Mouse (Mus musculus): ENCODE results near the gene Stmnd1. TPM values are rescaled to one million over a fixed set of nuclear protein-coding genes. Genes with fewer than 3 reads are reported as not detected.

Gene Stmnd1
- polyA plus RNA-seq, 2 experiments: 0.74 to 1.3 TPM

DNA sequence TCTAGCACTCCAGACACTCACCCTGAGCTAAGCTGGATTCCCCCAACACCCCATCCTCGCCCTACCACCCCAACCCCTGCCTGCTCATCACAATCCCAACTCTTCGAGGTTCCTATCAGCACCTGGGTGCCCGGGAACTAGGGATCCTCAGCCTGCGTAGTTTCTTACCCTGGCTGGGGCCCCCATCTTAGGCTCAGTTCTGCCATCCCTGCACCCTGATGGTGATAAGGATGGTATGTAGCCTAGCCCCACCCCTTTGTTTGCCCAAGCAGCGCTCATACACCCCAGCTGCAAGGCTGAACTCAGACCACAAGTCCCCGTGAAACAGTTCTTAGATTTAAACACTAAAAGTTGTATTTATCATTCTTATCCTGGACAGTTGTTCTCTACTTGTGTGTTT is 17.9 kb upstream of the Stmnd1 start:
- H3K27me3 ChIP-seq (ENCODE audit: control insufficient read depth, insufficient read depth, low read length): no peaks in the 10 kb centered on the region

DNA sequence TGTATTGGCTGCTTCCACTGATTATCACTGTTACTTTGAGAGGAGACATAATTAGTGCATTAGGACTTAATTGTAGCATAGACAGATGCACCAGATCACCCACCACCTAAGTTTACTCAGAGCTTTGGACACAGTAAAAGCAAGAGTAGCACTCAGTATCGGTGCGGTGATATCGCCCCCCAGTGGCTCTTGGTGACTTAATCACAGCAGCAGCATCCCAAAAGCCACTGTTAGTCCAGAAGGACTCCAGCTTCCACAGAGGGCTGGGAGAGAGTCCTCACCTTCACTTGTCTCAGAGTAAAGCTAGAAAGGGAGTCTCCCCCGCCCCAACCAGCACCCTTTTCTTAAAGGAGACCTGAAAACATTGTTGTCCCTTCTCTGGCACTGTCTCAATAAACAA is 15.7 kb upstream of the Stmnd1 start:
- TF ChIP-seq POLR2A (IDR thresholded peaks at IDR 0.05; ENCODE audit: borderline replicate concordance, extremely low read depth, insufficient read depth, insufficient read length): no peak
- Histone ChIP-seq H3K4me1 (ENCODE audit: control insufficient read depth, insufficient read depth, low read length) (no peaks in the 10 kb centered on the region), H3K36me3 (ENCODE audit: control insufficient read depth, insufficient read depth, low read length) (no peaks in the 10 kb centered on the region), H3K27ac (replicated peaks; ENCODE audit: low read depth, low read length) (no peak overlapping the region), H3K4me2 (replicated peaks; ENCODE audit: low read depth, low read length, severe bottlenecking) (no peak overlapping the region), H3K9ac (ENCODE audit: low read depth, low read length, severe bottlenecking) (no peak overlapping the region), H3K27me3 (ENCODE audit: control insufficient read depth, insufficient read depth, low read length) (no peaks in the 10 kb centered on the region), H3K9me3 (ENCODE audit: control insufficient read depth, low read length) (no peaks in the 10 kb centered on the region), H3K4me3 (replicated peaks; ENCODE audit: low read length) (no peak overlapping the region)
- ATAC-seq (ENCODE audit: low FRiP score, low read depth) (no peak), DNase-seq (ENCODE audit: low spot score) (peak; percentile 87)
- WGBS: 2% methylated on average over 4 of the region's 4 CpGs

More for the DNA sequence above, 17.9 kb upstream of the Stmnd1 start:
- Histone ChIP-seq H3K4me3 (replicated peaks; ENCODE audit: low read length) (no peak overlapping the region), H3K36me3 (ENCODE audit: control insufficient read depth, insufficient read depth, low read length) (no peaks in the 10 kb centered on the region), H3K27ac (replicated peaks; ENCODE audit: low read depth, low read length) (no peak overlapping the region), H3K4me2 (replicated peaks; ENCODE audit: low read depth, low read length, severe bottlenecking) (no peak overlapping the region), H3K9me3 (ENCODE audit: control insufficient read depth, low read length) (no peaks in the 10 kb centered on the region), H3K9ac (ENCODE audit: low read depth, low read length, severe bottlenecking) (no peak overlapping the region), H3K4me1 (ENCODE audit: control insufficient read depth, insufficient read depth, low read length) (no peaks in the 10 kb centered on the region; the same call in 1 of the 2 replicates)
- no peak for TF ChIP-seq POLR2A (IDR thresholded peaks at IDR 0.05; ENCODE audit: borderline replicate concordance, extremely low read depth, insufficient read depth, insufficient read length)
- WGBS: 86% methylated on average over 6 of the region's 6 CpGs
- no peak for ATAC-seq (ENCODE audit: low FRiP score, low read depth)
- DNase-seq (ENCODE audit: low spot score): no peak

DNA sequence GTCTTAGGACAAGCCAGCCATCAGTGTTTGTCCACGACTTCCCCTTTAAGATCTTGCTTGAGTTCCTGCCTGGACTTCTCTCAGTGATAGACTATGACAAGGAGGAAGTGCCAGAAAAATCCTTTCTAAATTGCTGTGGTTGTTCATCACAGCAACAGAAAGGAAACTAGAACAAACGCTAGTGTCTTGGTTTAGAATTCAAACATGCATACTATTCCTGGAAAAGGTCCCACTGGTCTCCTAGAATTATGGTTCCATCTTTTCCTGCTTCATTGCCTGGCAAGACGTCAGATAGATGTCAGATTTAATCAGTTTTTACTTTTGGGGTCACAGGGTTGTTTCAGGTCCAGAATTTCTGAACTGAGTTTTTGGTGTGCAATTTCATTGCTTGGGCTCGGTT is 14.0 kb upstream of the Stmnd1 start:
- H3K27me3 ChIP-seq (ENCODE audit: control insufficient read depth, insufficient read depth, low read length): no peaks in the 10 kb centered on the region
- no peaks in the 10 kb centered on the region for H3K4me1 ChIP-seq (ENCODE audit: control insufficient read depth, insufficient read depth, low read length)
- H3K9ac ChIP-seq (ENCODE audit: low read depth, low read length, severe bottlenecking): no peak overlapping the region
- ATAC-seq (ENCODE audit: low FRiP score, low read depth) (no peak), DNase-seq (ENCODE audit: low spot score) (no peak)
- no peak overlapping the region for H3K4me2 ChIP-seq (replicated peaks; ENCODE audit: low read depth, low read length, severe bottlenecking)
- H3K4me3 ChIP-seq (replicated peaks; ENCODE audit: low read length): no peak overlapping the region
- H3K27ac ChIP-seq (replicated peaks; ENCODE audit: low read depth, low read length): no peak overlapping the region
- WGBS: 66% methylated on average over 4 of the region's 4 CpGs
- no peaks in the 10 kb centered on the region for H3K9me3 ChIP-seq (ENCODE audit: control insufficient read depth, low read length)
- TF ChIP-seq POLR2A (IDR thresholded peaks at IDR 0.05; ENCODE audit: borderline replicate concordance, extremely low read depth, insufficient read depth, insufficient read length): no peak
- H3K36me3 ChIP-seq (ENCODE audit: control insufficient read depth, insufficient read depth, low read length): no peaks in the 10 kb centered on the region

DNA sequence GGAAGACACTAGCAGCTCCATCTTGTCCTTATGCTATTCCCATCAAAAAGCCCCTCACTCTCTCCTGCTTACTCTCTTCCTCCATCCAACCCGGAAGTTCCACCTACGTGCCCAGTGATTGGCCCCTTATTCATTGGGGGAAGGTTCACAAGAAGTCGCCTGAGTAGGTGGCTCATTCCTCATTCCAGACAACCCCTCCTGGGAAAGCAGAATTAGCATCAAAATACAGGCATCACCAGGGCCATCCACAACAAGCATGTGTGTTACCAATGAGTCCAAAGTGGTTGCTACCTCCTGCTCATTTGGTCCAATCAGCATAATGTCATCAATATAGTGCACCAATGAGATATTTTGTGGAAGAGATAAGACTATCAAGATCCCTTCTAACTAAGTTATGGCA is 12.3 kb upstream of the Stmnd1 start:
- Histone ChIP-seq H3K9me3 (ENCODE audit: control insufficient read depth, low read length) (no peaks in the 10 kb centered on the region), H3K36me3 (ENCODE audit: control insufficient read depth, insufficient read depth, low read length) (no peaks in the 10 kb centered on the region), H3K27ac (replicated peaks; ENCODE audit: low read depth, low read length) (no peak overlapping the region), H3K9ac (ENCODE audit: low read depth, low read length, severe bottlenecking) (no peak overlapping the region), H3K4me1 (ENCODE audit: control insufficient read depth, insufficient read depth, low read length) (no peaks in the 10 kb centered on the region), H3K4me2 (replicated peaks; ENCODE audit: low read depth, low read length, severe bottlenecking) (no peak overlapping the region), H3K27me3 (ENCODE audit: control insufficient read depth, insufficient read depth, low read length) (no peaks in the 10 kb centered on the region), H3K4me3 (replicated peaks; ENCODE audit: low read length) (no peak overlapping the region)
- ATAC-seq (ENCODE audit: low FRiP score, low read depth) (no peak), DNase-seq (ENCODE audit: low spot score) (no peak)
- 62% methylated on average over 3 of the region's 3 CpGs for WGBS
- TF ChIP-seq POLR2A (IDR thresholded peaks at IDR 0.05; ENCODE audit: borderline replicate concordance, extremely low read depth, insufficient read depth, insufficient read length): no peak

DNA sequence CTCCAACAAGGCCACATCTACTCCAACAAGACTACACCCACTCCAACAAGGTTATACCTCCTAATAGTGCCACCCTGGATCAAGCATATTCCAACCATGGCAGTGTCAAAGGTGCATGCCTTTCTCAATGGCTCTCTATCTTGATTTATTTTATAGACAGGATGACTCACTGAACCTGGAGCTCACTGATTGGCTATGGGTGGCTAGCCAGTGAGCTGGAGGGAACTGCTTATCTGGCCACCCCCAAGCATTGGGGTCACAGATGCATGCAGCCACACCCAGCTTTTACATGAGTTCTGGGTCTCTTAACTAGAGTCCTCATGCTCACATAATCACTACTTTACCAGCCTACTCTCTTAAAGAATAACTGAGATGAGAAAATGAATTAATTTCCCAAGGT is 5.7 kb upstream of the Stmnd1 start:
- Histone ChIP-seq H3K27me3 (ENCODE audit: control insufficient read depth, insufficient read depth, low read length) (no peaks in the 10 kb centered on the region), H3K4me2 (replicated peaks; ENCODE audit: low read depth, low read length, severe bottlenecking) (no peak overlapping the region), H3K36me3 (ENCODE audit: control insufficient read depth, insufficient read depth, low read length) (no peaks in the 10 kb centered on the region), H3K4me3 (replicated peaks; ENCODE audit: low read length) (no peak overlapping the region), H3K27ac (replicated peaks; ENCODE audit: low read depth, low read length) (no peak overlapping the region), H3K9ac (ENCODE audit: low read depth, low read length, severe bottlenecking) (no peak overlapping the region), H3K4me1 (ENCODE audit: control insufficient read depth, insufficient read depth, low read length) (peaks cover 11% of the 10 kb centered on the region), H3K9me3 (ENCODE audit: control insufficient read depth, low read length) (no peaks in the 10 kb centered on the region)
- DNase-seq (ENCODE audit: low spot score): no peak
- TF ChIP-seq POLR2A (IDR thresholded peaks at IDR 0.05; ENCODE audit: borderline replicate concordance, extremely low read depth, insufficient read depth, insufficient read length): no peak
- no peak for ATAC-seq (ENCODE audit: low FRiP score, low read depth)

DNA sequence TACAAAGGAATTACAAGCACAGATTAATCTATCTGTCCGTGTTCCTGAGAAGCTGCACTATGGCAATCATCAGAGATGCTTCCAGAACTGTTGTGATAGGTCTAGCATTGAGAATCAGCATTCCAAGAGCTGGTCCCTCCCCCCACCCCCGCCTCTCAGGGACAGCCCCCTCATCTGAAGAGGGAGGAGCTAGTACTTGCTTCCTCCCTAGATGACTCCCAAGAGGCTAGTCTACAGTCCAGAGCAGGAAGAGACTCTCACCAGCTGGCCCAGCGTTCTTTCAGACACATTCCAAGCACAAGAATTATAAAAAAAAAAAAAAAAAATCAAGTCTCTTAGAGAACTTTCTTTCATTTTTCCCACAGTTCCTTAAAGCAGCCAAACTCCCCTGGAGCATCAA is 5.2 kb upstream of the Stmnd1 start:
- ATAC-seq (ENCODE audit: low FRiP score, low read depth) (peak; percentile 74; the same call in 1 of the 2 replicates), DNase-seq (ENCODE audit: low spot score) (peak; percentile 68)
- no peak overlapping the region; the same call in 1 of the 2 replicates for H3K4me2 ChIP-seq (replicated peaks; ENCODE audit: low read depth, low read length, severe bottlenecking)
- 32% methylated on average over 3 of the region's 3 CpGs for WGBS
- H3K4me3 ChIP-seq (replicated peaks; ENCODE audit: low read length): no peak overlapping the region
- H3K9ac ChIP-seq (ENCODE audit: low read depth, low read length, severe bottlenecking): no peak overlapping the region
- no peak for TF ChIP-seq POLR2A (IDR thresholded peaks at IDR 0.05; ENCODE audit: borderline replicate concordance, extremely low read depth, insufficient read depth, insufficient read length)
- H3K27ac ChIP-seq (replicated peaks; ENCODE audit: low read depth, low read length): peak overlapping the region; percentile 43; the same call in 1 of the 2 replicates
- H3K4me1 ChIP-seq (ENCODE audit: control insufficient read depth, insufficient read depth, low read length): peaks cover 16% of the 10 kb centered on the region
- H3K36me3 ChIP-seq (ENCODE audit: control insufficient read depth, insufficient read depth, low read length): no peaks in the 10 kb centered on the region
- H3K9me3 ChIP-seq (ENCODE audit: control insufficient read depth, low read length): no peaks in the 10 kb centered on the region
- no peaks in the 10 kb centered on the region for H3K27me3 ChIP-seq (ENCODE audit: control insufficient read depth, insufficient read depth, low read length)
